Mouse (Mus musculus): ENCODE results near the gene Pigt. TPM values are rescaled to one million over a fixed set of nuclear protein-coding genes. Genes with fewer than 3 reads are reported as not detected.
A peak's percentile ranks its signal among the peaks of the same experiment; 100 is the strongest.

Gene Pigt
- total RNA-seq (2021): 10 to 100 TPM; 44.3 to 51.3 TPM
- long read RNA-seq, experiment 1, partial matches to known transcripts: 0 of 3 reads
- long read RNA-seq, experiment 1, other reads (novel, unspliced or antisense): 1 of 3 reads
- long read RNA-seq, experiment 2, partial matches to known transcripts: 6 of 10 reads
- long read RNA-seq, experiment 2, other reads (novel, unspliced or antisense): 0 of 10 reads

- peak; percentile 83 for DNase-seq
These were observed at the start of gene Pigt for GRCm38 (mm10) chr2:164496847-164497690. Gene Pigt, plus strand, starts transcription at chr2:164497520.

DNA sequence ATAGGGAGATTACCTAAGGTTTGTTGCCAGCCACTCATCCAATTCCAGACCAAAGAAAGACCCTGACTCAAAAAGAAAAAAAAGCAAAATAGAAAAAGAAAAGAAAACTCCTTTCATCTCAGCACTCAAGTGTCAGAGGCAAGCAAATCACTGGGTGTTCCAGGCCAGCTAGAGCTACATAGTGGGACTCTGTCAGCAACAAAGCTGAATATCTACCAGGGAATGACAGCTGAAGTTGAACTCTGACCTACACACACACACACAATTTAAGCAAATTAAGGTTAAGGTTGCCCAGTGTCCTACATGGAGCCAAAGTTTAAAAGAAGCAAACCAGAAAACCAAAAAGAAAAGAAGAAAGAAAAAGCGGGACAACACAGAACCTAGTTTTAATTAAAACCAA lies 49.2 kb upstream of the Pigt start:
- DNase-seq: no peak

GRCm38 (mm10) chr2:164448921-164449320 lies 48.4 kb upstream of the Pigt start:
- no peak for DNase-seq

DNA sequence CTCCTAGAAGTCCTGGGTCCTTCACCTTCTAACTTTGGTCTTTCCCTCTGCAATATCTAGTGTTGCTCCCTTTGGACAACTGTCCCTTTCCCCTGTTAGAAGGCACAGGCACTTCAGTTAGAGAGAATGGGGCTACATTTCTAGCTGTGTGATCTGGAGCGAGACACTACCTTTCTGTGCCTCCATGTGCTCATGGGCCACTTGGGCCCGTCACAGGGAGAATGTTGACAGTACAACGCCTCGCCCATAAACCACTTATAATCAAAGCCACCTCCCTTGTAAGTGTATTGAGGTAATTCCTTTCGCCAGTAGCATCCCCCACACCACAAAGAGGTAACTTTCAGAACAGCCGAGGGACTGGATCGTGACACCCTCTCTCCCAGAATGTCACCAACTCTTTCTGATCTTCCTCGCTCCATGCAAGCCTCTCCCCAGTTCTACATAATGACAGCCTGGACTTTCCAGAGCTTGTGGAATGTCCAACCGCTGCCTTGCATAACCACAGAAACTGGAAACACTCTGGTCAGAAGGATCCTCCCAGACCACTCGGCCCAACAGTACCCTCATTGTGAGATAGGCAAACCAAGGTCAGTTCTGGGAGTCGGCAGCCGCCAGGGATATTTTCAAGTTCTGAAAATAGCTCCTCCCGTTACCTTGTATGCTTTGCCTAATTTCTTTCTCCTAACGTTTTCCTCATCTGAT lies 47.8 kb upstream of the Pigt start:
- no peak for DNase-seq

DNA sequence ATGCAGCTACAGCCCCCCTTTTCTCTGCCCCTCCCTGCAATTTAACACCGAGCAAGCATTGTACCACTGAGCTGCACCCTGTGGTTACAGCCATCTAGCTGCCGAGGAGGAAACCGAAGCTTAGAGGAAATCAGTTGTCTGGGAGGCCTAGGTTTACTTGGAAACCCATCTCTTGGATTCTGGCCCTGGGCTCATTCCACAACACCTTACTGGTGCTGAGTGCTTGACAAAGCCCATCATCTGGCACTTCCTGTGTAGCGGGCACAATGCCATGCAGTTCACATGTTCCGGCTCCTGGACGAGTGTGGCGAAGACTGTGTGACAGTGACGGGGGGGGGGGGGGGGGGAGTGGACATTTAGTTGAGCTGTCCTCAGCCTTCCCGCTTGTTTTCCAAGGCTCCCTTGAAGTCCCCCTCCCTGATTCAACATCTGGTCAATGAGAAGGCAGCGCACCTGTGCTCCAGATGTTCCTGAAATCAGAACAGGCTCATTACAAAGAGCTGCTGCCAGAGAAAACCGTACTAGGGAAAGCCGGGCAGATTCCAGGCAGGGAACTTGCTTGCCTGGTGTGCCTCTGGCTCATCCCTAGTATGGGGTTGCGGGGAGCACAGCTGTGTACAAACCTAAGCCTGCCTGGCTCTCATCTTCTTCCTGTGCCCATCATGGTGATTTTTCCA lies 45.2 kb upstream of the Pigt start:
- DNase-seq: no peak

DNA sequence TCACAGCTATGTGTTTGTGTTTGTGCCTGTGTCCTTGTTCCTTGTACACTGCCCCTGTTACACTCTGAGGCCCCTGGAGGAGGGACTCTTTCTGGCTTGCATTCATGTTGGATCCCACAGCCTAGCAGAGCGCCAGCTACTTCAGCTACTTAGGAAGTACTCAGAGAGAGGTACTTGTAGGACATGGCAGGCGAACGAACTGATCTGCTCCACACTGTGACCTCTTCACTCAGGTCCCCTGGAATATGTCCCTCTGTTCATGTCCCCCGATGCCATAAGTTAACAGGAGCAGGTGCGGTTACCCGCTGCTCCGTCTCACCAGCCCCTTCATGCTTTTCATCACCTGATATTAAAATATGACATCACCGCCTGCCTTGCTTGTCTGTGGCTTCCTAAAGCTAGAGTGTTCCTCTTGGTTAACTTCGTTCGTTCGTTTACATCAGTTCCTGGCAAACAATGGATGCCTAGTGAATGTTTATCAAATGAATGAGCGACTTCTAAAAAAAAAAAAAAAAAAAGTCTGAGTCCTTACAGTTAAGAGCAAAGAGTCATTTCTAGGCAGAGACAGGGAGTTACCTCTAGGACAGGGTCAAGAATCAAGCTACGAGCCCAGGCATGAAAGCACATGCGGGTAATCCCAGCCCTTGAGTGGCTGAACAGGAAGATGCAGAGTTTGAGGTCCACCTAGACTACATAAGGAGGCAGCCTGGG lies 44.1 kb upstream of the Pigt start:
- DNase-seq: no peak

GRCm38 (mm10) chr2:164453887-164454500 lies 43.3 kb upstream of the Pigt start:
- DNase-seq: no peak

GRCm38 (mm10) chr2:164454846-164455245 lies 42.5 kb upstream of the Pigt start:
- DNase-seq: peak; percentile 35

DNA sequence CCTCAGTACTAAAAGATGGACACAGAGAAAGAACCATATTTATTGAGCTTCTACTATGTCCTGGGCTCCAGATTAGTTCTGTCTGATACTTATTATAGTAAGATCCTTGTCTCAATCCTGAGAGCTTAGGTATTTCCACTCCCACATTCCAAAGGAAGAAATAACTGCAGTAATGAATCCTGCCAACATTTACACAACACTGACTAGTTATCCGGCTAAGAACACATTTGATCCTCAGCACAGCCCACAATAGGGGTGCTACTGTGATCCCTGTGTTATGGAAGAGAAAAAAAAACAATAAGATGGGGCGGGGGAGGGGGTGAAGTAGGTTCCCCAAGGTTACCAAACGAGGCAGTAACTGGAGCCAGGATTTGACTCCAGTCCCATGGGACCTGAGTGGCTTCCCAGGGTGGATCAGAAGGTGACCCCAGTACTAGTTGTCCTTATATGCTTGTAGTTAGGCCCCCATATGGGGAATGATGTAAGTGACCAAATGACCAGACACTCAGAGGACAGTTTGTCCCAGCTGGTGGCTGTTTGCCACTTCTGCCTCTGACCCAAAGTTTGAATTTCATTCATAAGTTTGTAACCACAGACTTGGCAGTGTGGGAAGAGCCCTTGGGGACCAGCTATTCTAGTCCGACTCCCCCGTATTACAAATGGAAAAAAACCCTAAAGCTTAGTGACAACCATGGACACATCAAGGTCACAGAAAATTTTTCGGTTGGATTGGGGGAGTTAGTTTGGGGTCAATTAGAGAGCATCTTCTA lies 41.7 kb upstream of the Pigt start:
- peak; percentile 19 for DNase-seq

GRCm38 (mm10) chr2:164456413-164456812 lies 40.9 kb upstream of the Pigt start:
- DNase-seq: no peak

DNA sequence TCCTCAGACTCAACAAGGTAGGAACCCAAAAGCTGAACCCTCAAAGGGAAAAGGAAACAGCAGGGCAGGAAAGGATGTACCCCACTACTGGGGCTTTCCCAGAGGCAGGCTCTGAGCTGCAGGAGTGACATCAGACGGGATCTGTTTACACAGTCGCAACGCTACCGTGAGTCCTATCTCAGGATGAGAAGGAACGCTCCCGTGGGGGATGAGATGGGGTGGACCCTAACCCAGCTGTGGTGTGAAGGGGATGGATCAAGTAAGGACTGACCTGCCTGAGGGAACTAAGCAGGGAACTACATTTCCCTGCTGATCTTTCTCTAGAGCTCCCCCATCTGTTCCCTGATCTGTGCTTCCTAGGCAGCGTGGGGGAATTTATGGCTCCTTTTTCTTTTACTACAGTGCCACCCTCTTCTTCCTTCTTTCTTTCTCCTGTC lies 40.4 kb upstream of the Pigt start, which contains the start of gene Sys1:
TSS of gene Sys1 (plus strand) at position 101 of the 437 bp plus-strand sequence.
- no peak for DNase-seq

GRCm38 (mm10) chr2:164457942-164458341 lies 39.4 kb upstream of the Pigt start:
- no peak for DNase-seq

DNA sequence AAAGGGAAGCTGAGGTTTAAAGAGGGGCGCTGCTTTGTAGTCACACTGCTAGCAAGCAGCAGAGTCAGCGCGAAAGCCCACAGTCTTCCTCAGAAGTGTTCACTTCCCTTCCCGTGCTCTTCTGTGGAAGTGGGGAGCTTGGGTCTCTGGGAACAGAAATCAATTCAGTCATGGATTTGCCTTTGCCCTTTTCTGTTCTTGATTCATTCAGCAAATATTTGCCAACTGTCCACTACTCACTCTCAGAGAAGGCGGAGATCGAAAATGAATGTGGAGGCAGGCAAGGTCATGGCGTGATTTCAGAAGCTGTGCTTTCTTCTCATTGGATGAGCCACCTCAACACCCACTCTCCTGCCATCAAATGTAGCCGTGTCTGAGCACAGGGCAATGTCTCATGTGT lies 38.8 kb upstream of the Pigt start:
- DNase-seq: no peak

DNA sequence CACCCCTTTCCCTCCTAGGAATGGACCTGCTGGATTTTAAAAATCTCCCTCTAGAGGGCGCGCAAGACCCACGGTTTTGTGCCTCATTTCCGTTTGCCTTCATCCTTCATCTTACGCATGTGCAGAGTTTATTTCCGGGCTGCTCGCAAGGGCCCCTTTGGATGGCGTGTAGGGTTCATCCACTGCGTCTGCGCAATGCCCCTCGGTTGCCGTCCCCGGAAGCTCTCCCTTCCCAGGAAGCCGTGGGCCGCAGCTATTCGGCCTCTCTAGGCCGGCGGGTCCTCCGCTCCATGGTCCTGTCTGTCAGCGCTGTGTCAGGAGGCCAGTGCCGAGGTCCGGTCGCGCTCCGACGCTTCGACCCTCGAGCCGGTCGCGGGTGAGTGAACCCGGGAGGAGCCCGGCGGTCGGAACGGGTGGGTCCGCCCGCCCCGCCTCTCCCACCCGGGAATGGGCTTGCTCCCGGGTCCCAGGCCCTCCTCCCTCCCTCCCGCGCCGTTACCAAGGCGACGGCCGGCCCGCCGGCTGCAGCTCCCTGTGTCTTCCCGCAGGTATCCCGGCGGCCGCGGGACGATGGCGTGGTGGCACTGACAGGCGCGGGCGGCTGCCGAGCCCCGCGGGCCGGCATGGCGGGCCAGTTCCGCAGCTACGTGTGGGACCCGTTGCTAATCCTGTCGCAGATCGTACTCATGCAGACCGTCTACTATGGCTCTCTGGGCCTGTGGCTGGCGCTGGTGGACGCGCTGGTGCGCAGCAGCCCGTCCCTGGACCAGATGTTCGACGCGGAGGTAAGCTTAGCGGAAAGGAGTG lies 36.4 kb upstream of the Pigt start, which contains the start of gene Gm20458:
TSS of gene Gm20458 (plus strand) at position 223 of the 807 bp plus-strand sequence.
- DNase-seq: peak; percentile 89

- no peak for DNase-seq
These were observed 32.2 kb upstream of the Pigt start for GRCm38 (mm10) chr2:164465161-164465560.

DNA sequence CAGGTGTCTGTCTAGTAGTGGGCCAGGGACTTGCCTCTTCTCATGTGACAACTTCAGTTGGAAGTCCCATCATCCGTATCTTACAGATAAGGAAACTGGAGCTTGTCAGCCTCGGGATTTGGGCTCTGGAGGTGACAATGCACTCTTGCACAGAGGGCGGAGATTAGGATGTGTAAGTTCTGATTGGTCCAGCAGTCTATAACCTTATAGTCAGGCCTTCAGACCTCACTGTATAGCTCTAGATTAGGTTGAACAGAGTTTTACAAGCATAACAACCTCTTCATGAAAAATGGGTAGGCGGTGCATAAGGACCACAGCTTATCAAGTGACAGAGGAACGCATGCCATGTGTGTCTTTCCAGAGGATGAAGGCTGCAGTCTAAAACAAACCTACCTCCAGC lies 30.5 kb upstream of the Pigt start:
- no peak for DNase-seq

DNA sequence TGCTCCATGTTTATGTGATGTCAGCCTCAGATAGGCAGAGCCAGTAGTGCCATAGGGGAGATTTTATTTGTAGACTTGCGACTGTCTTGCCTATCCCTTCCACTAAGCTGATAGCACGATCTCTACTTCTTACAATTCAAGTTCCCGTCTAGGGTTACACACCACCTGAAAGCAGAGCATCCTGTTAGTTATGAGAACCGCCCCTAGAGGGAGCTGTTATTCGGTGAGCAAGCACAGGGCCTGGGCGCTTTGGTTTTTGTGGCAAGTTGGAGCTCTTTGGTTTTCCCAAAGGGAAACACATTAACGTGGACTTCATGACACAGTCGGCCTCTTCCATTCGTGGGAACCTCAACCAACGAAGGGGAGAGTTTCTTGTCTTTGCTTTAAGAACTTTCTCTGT lies 27.1 kb upstream of the Pigt start:
- DNase-seq: peak; percentile 55

GRCm38 (mm10) chr2:164473624-164474023 lies 23.7 kb upstream of the Pigt start, which contains the start of gene Trp53tg5:
Gene Trp53tg5, minus strand, starts transcription at chr2:164473724.
- no peak for DNase-seq

GRCm38 (mm10) chr2:164485681-164486257 lies 11.6 kb upstream of the Pigt start, which contains the start of gene Dbndd2:
Gene Dbndd2, plus strand, starts transcription at chr2:164486106.
- peak; percentile 53 for DNase-seq

All from gastrocnemius, postnatal 10 days (tissue).